Mouse (Mus musculus): ENCODE measurements around the gene Atp1a4. TPM values are rescaled to one million over a fixed set of nuclear protein-coding genes. Genes with fewer than 3 reads are reported as not detected.

Gene Atp1a4
- polyA plus RNA-seq, 1 experiment from 2014 or later, result 0.17 TPM

Other genes starting within 250 kb of the Atp1a4 start
- 13.5 and 14.4 TPM in 2 replicates for gene Vangl2, start 230.0 kb downstream of the Atp1a4 start, polyA plus RNA-seq (2016; fragmentation: Nextera tagmentation; extraction: Ambion mirVana)
- not detected in 2 replicates for gene Nhlh1, start 200.8 kb downstream of the Atp1a4 start, polyA plus RNA-seq (2016; fragmentation: Nextera tagmentation; extraction: Ambion mirVana)
- 214 and 219 TPM in 2 replicates for gene Copa, start 175.9 kb downstream of the Atp1a4 start, polyA plus RNA-seq (2016; fragmentation: Nextera tagmentation; extraction: Ambion mirVana)
- gene Ncstn, start 175.6 kb downstream of the Atp1a4 start, polyA plus RNA-seq (2016; fragmentation: Nextera tagmentation; extraction: Ambion mirVana), result 132 TPM in 2 replicates
- 133 and 139 TPM in 2 replicates for gene Pex19, start 131.7 kb downstream of the Atp1a4 start, polyA plus RNA-seq (2016; fragmentation: Nextera tagmentation; extraction: Ambion mirVana)
- gene Dcaf8, start 110.3 kb downstream of the Atp1a4 start, polyA plus RNA-seq (2016; fragmentation: Nextera tagmentation; extraction: Ambion mirVana), result 123 and 125 TPM in 2 replicates
- 156 and 164 TPM in 2 replicates for gene Pea15a, start 51.6 kb downstream of the Atp1a4 start, polyA plus RNA-seq (2016; fragmentation: Nextera tagmentation; extraction: Ambion mirVana)
- gene Casq1, start 38.5 kb downstream of the Atp1a4 start, polyA plus RNA-seq (2016; fragmentation: Nextera tagmentation; extraction: Ambion mirVana), result 182 and 185 TPM in 2 replicates
- 24.0 and 26.1 TPM in 2 replicates for gene Igsf8, start 3.2 kb upstream of the Atp1a4 start, polyA plus RNA-seq (2016; fragmentation: Nextera tagmentation; extraction: Ambion mirVana)
- 23.4 and 25.9 TPM in 2 replicates for gene Atp1a2, start 39.6 kb upstream of the Atp1a4 start, polyA plus RNA-seq (2016; fragmentation: Nextera tagmentation; extraction: Ambion mirVana)
- not detected in 2 replicates for gene Kcnj9, start 70.9 kb upstream of the Atp1a4 start, polyA plus RNA-seq (2016; fragmentation: Nextera tagmentation; extraction: Ambion mirVana)
- not detected in 2 replicates for gene Kcnj10, start 82.8 kb upstream of the Atp1a4 start, polyA plus RNA-seq (2016; fragmentation: Nextera tagmentation; extraction: Ambion mirVana)
- gene Pigm, start 118.1 kb upstream of the Atp1a4 start, polyA plus RNA-seq (2016; fragmentation: Nextera tagmentation; extraction: Ambion mirVana), result 8.5 and 9.4 TPM in 2 replicates
- gene Slamf9, start 216.9 kb upstream of the Atp1a4 start, polyA plus RNA-seq (2016; fragmentation: Nextera tagmentation; extraction: Ambion mirVana), result 0.95 and 1.3 TPM in 2 replicates
- 11.4 and 11.8 TPM in 2 replicates for gene Igsf9, start 223.4 kb upstream of the Atp1a4 start, polyA plus RNA-seq (2016; fragmentation: Nextera tagmentation; extraction: Ambion mirVana)
- gene Tagln2, start 241.6 kb upstream of the Atp1a4 start, polyA plus RNA-seq (2016; fragmentation: Nextera tagmentation; extraction: Ambion mirVana), result 351 and 387 TPM in 2 replicates